ENCODE assay signal across 17 mouse cellular contexts in genomic region chr2:59054339-59054738, GRCm38 (mm10).
A peak's percentile ranks its signal among the peaks of the same experiment; 100 is the strongest.
DNase-seq lines count a peak whose midpoint lies in the region; ATAC-seq and TF ChIP-seq lines count a peak whose summit lies in the region.
"Had no signal": no experiment of that assay in that cellular context is flagged by ENCODE, and none has a peak within 500 bp of the region (broad histone marks: within the 10 kb centered on the region; RNA-seq: fewer than 3 reads in every experiment).

No protein-coding gene starts in this region.

- TF ChIP-seq POLR2A in cerebellum, adult 2 months (IDR thresholded peaks at IDR 0.05; ENCODE audit: borderline replicate concordance, insufficient read depth, low read length) = no peak

- WGBS in cerebellum, adult 2 months = 37% methylated on average over 5 of the region's 5 CpGs

- DNase-seq in left cerebral cortex, adult 18-20 months (ENCODE audit: low spot score in 2 of 2) = peak; percentile 29 to 49
- DNase-seq in left cerebral cortex, adult 11 months (ENCODE audit: low spot score) = no peak
- peak; percentile 79 to 87 for DNase-seq in cerebellum, adult 2 months
- peak; percentile 22 to 63 for DNase-seq in frontal cortex, postnatal 36 days (ENCODE audit: low spot score in 2 of 2)
- DNase-seq in right cerebral cortex, postnatal 25 days = peak; percentile 28
- no peak for DNase-seq in thymus, postnatal 36 days
- DNase-seq in embryo, embryonic 11 days = no peak
- DNase-seq: gastrocnemius, postnatal 10 days; thymus, postnatal 4 days had no signal

- H3K4me3 ChIP-seq in cerebellum, adult 2 months (replicated peaks; ENCODE audit: insufficient read depth, low read depth, low read length) = no peak overlapping the region
- H3K4me3 ChIP-seq: erythroblast, embryonic 14.5 days; hindbrain, embryonic 10.5 days; kidney, embryonic 15.5 days; midbrain, embryonic 10.5 days; myocyte; stomach, embryonic 15.5 days had no signal

- TF ChIP-seq CTCF in cerebellum, adult 2 months (IDR thresholded peaks at IDR 0.05; ENCODE audit: borderline replicate concordance, insufficient read depth, low read depth, low read length) = no peak

- H3K27me3 ChIP-seq in cerebellum, adult 2 months (ENCODE audit: control insufficient read depth, insufficient read depth, low read length) = no peaks in the 10 kb centered on the region
- H3K27me3 ChIP-seq: kidney, embryonic 15.5 days; stomach, embryonic 15.5 days had no signal

- H3K27ac ChIP-seq in cerebellum, adult 2 months (ENCODE audit: insufficient read depth, low read length) = 0 out of 2 replicates have a peak overlapping the region, but pooled peaks have one; percentile 52
- H3K27ac ChIP-seq: hindbrain, embryonic 10.5 days; kidney, embryonic 15.5 days; midbrain, embryonic 10.5 days; stomach, embryonic 15.5 days had no signal

- peaks cover 5% of the 10 kb centered on the region for H3K4me1 ChIP-seq in cerebellum, adult 2 months (ENCODE audit: control insufficient read depth, insufficient read depth, low read length)
- H3K4me1 ChIP-seq: kidney, embryonic 15.5 days; stomach, embryonic 15.5 days had no signal

- ATAC-seq in granulocyte monocyte progenitor cell, adult 5-6 weeks (replicated peaks; ENCODE audit: poor library complexity, severe bottlenecking) = no peak
- ATAC-seq: inflammation-experienced regulatory T-cells, adult 6 months had no signal

Comparison
In these comparisons a context has a peak if more than half of its experiments do, and no peak if none do; other contexts are left out.
1. DNase-seq: peak in left cerebral cortex, adult 18-20 months (2 of 2), cerebellum, adult 2 months (2 of 2), frontal cortex, postnatal 36 days (2 of 2) and right cerebral cortex, postnatal 25 days (single experiment); none in left cerebral cortex, adult 11 months (single experiment), thymus, postnatal 36 days (0 of 2) and embryo, embryonic 11 days (single experiment).